Mouse (Mus musculus) E14TG2a.4 (cell line): Measurements from ENCODE around the gene Astl.

Experiments
- H3K27me3 ChIP-seq: 2 replicates; pipeline ENCODE4 v1.6.1; 2014; ENCODE audit warnings: low read length, control low read depth; ENCODE audit not compliant: insufficient read depth
- H3K36me3 ChIP-seq: 2 replicates; pipeline ENCODE4 v1.6.1; 2014; ENCODE audit warnings: low read length, control low read depth; ENCODE audit not compliant: insufficient read depth
- H3K4me1 ChIP-seq: replicated peaks from 2 replicates; pipeline ENCODE4 v1.6.1; 2014; ENCODE audit warnings: low read depth, low read length, control low read depth
- H3K4me3 ChIP-seq: replicated peaks from 2 replicates; pipeline ENCODE4 v1.5.1; 2014; ENCODE audit warnings: mild to moderate bottlenecking, low read length
- H3K9me3 ChIP-seq: 2 replicates; pipeline ENCODE4 v1.6.1; 2014; ENCODE audit warnings: low read length, control low read depth
- CTCF ChIP-seq: conservative IDR thresholded peaks from 2 replicates; pipeline ENCODE4 v1.5.1; 2014; ENCODE audit warnings: low read length
- NANOG ChIP-seq: IDR thresholded peaks from 2 replicates; pipeline ENCODE4 v1.6.1; 2014; ENCODE audit warnings: borderline replicate concordance, low read length, mixed read lengths
- POU5F1 ChIP-seq: IDR thresholded peaks from 2 replicates; pipeline ENCODE4 v1.6.1; 2014; ENCODE audit warnings: low read length, borderline replicate concordance

Astl gene

GRCm38 (mm10) chr2:127307179-127307578, 31.3 kb upstream of the Astl start:
- peaks cover 2% of the 10 kb centered on the region; the same call in 1 of the 2 replicates for H3K36me3 ChIP-seq
- TF ChIP-seq CTCF (no peak), NANOG (no peak), POU5F1 (no peak)
- peaks cover 5% of the 10 kb centered on the region; the same call in 1 of the 2 replicates for H3K9me3 ChIP-seq
- H3K27me3 ChIP-seq, result no peaks in the 10 kb centered on the region
- no peak overlapping the region for H3K4me3 ChIP-seq
- H3K4me1 ChIP-seq, result 0 out of 2 replicates have a peak, but pooled peaks cover 4% of the 10 kb centered on the region

- Histone ChIP-seq H3K4me3 (no peak overlapping the region), H3K4me1 (0 out of 2 replicates have a peak, but pooled peaks cover 3% of the 10 kb centered on the region), H3K9me3 (peaks cover 5% of the 10 kb centered on the region; the same call in 1 of the 2 replicates), H3K36me3 (no peaks in the 10 kb centered on the region), H3K27me3 (no peaks in the 10 kb centered on the region)
- TF ChIP-seq POU5F1 (no peak), NANOG (no peak), CTCF (peak; percentile 69)
Observed at GRCm38 (mm10) chr2:127308660-127309059, 29.8 kb upstream of the Astl start.

- Histone ChIP-seq H3K9me3 (peaks cover 5% of the 10 kb centered on the region; the same call in 1 of the 2 replicates), H3K4me3 (no peak overlapping the region), H3K27me3 (no peaks in the 10 kb centered on the region), H3K36me3 (no peaks in the 10 kb centered on the region), H3K4me1 (0 out of 2 replicates have a peak, but pooled peaks cover 3% of the 10 kb centered on the region)
- TF ChIP-seq POU5F1, result no peak
- TF ChIP-seq CTCF, result no peak
- no peak for TF ChIP-seq NANOG
Observed at GRCm38 (mm10) chr2:127310246-127310645, 28.2 kb upstream of the Astl start.

- H3K4me1 ChIP-seq, result 0 out of 2 replicates have a peak, but pooled peaks cover 3% of the 10 kb centered on the region
- H3K4me3 ChIP-seq, result no peak overlapping the region
- no peaks in the 10 kb centered on the region for H3K36me3 ChIP-seq
- TF ChIP-seq CTCF, result no peak
- TF ChIP-seq POU5F1, result no peak
- no peak for TF ChIP-seq NANOG
- peaks cover 5% of the 10 kb centered on the region; the same call in 1 of the 2 replicates for H3K9me3 ChIP-seq
- H3K27me3 ChIP-seq, result no peaks in the 10 kb centered on the region
Observed at GRCm38 (mm10) chr2:127310685-127311084, 27.8 kb upstream of the Astl start.

- Histone ChIP-seq H3K4me1 (0 out of 2 replicates have a peak, but pooled peaks cover 3% of the 10 kb centered on the region), H3K4me3 (no peak overlapping the region), H3K9me3 (peaks cover 5% of the 10 kb centered on the region; the same call in 1 of the 2 replicates), H3K27me3 (no peaks in the 10 kb centered on the region), H3K36me3 (no peaks in the 10 kb centered on the region)
- TF ChIP-seq NANOG (no peak), POU5F1 (no peak), CTCF (no peak)
Observed at GRCm38 (mm10) chr2:127311193-127311592, 27.2 kb upstream of the Astl start.

- Histone ChIP-seq H3K9me3 (peaks cover 5% of the 10 kb centered on the region; the same call in 1 of the 2 replicates), H3K4me3 (no peak overlapping the region), H3K36me3 (no peaks in the 10 kb centered on the region), H3K4me1 (no peaks in the 10 kb centered on the region), H3K27me3 (no peaks in the 10 kb centered on the region)
- no peak for TF ChIP-seq NANOG
- TF ChIP-seq POU5F1, result no peak
- TF ChIP-seq CTCF, result no peak
Observed at GRCm38 (mm10) chr2:127312801-127313200, 25.6 kb upstream of the Astl start.

GRCm38 (mm10) chr2:127313878-127314277, 24.6 kb upstream of the Astl start:
- Histone ChIP-seq H3K9me3 (peaks cover 5% of the 10 kb centered on the region; the same call in 1 of the 2 replicates), H3K4me1 (no peaks in the 10 kb centered on the region), H3K4me3 (no peak overlapping the region), H3K27me3 (peaks cover 6% of the 10 kb centered on the region), H3K36me3 (no peaks in the 10 kb centered on the region)
- TF ChIP-seq CTCF, result no peak
- no peak for TF ChIP-seq NANOG
- TF ChIP-seq POU5F1, result no peak

GRCm38 (mm10) chr2:127314467-127315154, 23.8 kb upstream of the Astl start:
- no peak for TF ChIP-seq NANOG
- no peak for TF ChIP-seq CTCF
- no peak for TF ChIP-seq POU5F1
- H3K4me1 ChIP-seq, result no peaks in the 10 kb centered on the region

GRCm38 (mm10) chr2:127315155-127315470, 23.3 kb upstream of the Astl start:
- Histone ChIP-seq H3K4me3 (no peak overlapping the region), H3K9me3 (peaks cover 5% of the 10 kb centered on the region; the same call in 1 of the 2 replicates), H3K36me3 (no peaks in the 10 kb centered on the region), H3K27me3 (peaks cover 14% of the 10 kb centered on the region), H3K4me1 (no peaks in the 10 kb centered on the region)
- TF ChIP-seq CTCF, result no peak
- TF ChIP-seq NANOG, result no peak
- no peak for TF ChIP-seq POU5F1

More at GRCm38 (mm10) chr2:127314467-127315154, 23.8 kb upstream of the Astl start:
- peaks cover 9% of the 10 kb centered on the region for H3K27me3 ChIP-seq
- no peaks in the 10 kb centered on the region for H3K36me3 ChIP-seq
- no peak overlapping the region for H3K4me3 ChIP-seq
- H3K9me3 ChIP-seq, result peaks cover 5% of the 10 kb centered on the region; the same call in 1 of the 2 replicates
